Mouse (Mus musculus): ENCODE measurements around the gene Parl.

Parl gene

GRCm38 (mm10) chr16:20237426-20237825 lies 64.8 kb downstream of the Parl start:
- DNase-seq (ENCODE audit: low spot score), result no peak

- no peak for DNase-seq (ENCODE audit: low spot score)
Observed at GRCm38 (mm10) chr16:20234406-20234805, 67.8 kb downstream of the Parl start.

All from T-cell, adult 2 months (primary cell).